Mouse (Mus musculus) forebrain, embryonic 10.5 days (tissue): ENCODE measurements around the gene Dgkg. TPM values are rescaled to one million over a fixed set of nuclear protein-coding genes. Genes with fewer than 3 reads are reported as not detected.

ENCODE experiments used
- DNase-seq: peaks from one replicate; pipeline ENCODE4 v3.0.0-alpha.2; 2017; ENCODE audit warnings: low spot score; ENCODE audit errors: extremely low spot score
- H3K27ac ChIP-seq: fragments of 300-500 bp; sonication (generic); 2 replicates; pipeline ENCODE4 v1.5.1; 2016; ENCODE audit warnings: mild to moderate bottlenecking
- H3K27me3 ChIP-seq: fragments of 300-500 bp; sonication (generic); 2 replicates; pipeline ENCODE4 v1.6.1; 2016; ENCODE audit warnings: mild to moderate bottlenecking; ENCODE audit not compliant: poor library complexity, severe bottlenecking
- H3K36me3 ChIP-seq: fragments of 300-500 bp; sonication (generic); replicated peaks from 2 replicates; pipeline ENCODE4 v1.6.1; 2016; ENCODE audit warnings: mild to moderate bottlenecking, moderate library complexity
- H3K4me1 ChIP-seq: fragments of 300-500 bp; sonication (generic); 2 replicates; pipeline ENCODE4 v1.6.1; 2016
- H3K4me3 ChIP-seq: fragments of 300-500 bp; sonication (generic); 2 replicates; pipeline ENCODE4 v1.5.1; 2016; ENCODE audit warnings: mild to moderate bottlenecking, moderate library complexity
- H3K9me3 ChIP-seq: fragments of 300-500 bp; sonication (generic); 2 replicates; pipeline ENCODE4 v1.6.1; 2016; ENCODE audit warnings: mild to moderate bottlenecking, moderate library complexity
- WGBS: fragments of 180-500 bp; shearing (Covaris S2); methylation state at CpG from one replicate; pipeline ENCODE4 v1.1.7; 2016; 5-methylcytosine and 5-hydroxymethylcytosine counted together
- polyA plus RNA-seq: library from polyadenylated mRNA; unstranded; fragments of >200 nt; fragmentation: Nextera tagmentation; extraction: Ambion mirVana; gene quantifications from 2 replicates; pipeline ENCODE4 v1.2.1, GENCODE M21; 2016

Dgkg gene
- polyA plus RNA-seq, 1 experiment from 2014 or later, result 0.15 TPM

- H3K27ac ChIP-seq, result no peak overlapping the region
- no peaks in the 10 kb centered on the region for H3K36me3 ChIP-seq
- no peaks in the 10 kb centered on the region for H3K9me3 ChIP-seq
- H3K27me3 ChIP-seq, result no peaks in the 10 kb centered on the region
- no peak for DNase-seq
- no peak overlapping the region for H3K4me3 ChIP-seq
- WGBS, result 86% methylated on average over 5 of the region's 5 CpGs
- no peaks in the 10 kb centered on the region for H3K4me1 ChIP-seq
Measured at GRCm38 (mm10) chr16:22495259-22495658, 161.8 kb downstream of the Dgkg start.

GRCm38 (mm10) chr16:22494815-22495214 lies 162.2 kb downstream of the Dgkg start:
- H3K4me3 ChIP-seq, result no peak overlapping the region
- H3K27ac ChIP-seq, result no peak overlapping the region
- no peaks in the 10 kb centered on the region for H3K36me3 ChIP-seq
- no peaks in the 10 kb centered on the region for H3K27me3 ChIP-seq
- 89% methylated on average over 5 of the region's 5 CpGs for WGBS
- no peaks in the 10 kb centered on the region for H3K9me3 ChIP-seq
- DNase-seq, result no peak
- no peaks in the 10 kb centered on the region for H3K4me1 ChIP-seq

- DNase-seq, result no peak
- Histone ChIP-seq H3K4me3 (no peak overlapping the region), H3K4me1 (no peaks in the 10 kb centered on the region), H3K27me3 (no peaks in the 10 kb centered on the region), H3K27ac (no peak overlapping the region), H3K36me3 (no peaks in the 10 kb centered on the region), H3K9me3 (no peaks in the 10 kb centered on the region)
- WGBS, result 86% methylated on average over 4 of the region's 4 CpGs
Measured at GRCm38 (mm10) chr16:22493396-22493795, 163.6 kb downstream of the Dgkg start.

DNA sequence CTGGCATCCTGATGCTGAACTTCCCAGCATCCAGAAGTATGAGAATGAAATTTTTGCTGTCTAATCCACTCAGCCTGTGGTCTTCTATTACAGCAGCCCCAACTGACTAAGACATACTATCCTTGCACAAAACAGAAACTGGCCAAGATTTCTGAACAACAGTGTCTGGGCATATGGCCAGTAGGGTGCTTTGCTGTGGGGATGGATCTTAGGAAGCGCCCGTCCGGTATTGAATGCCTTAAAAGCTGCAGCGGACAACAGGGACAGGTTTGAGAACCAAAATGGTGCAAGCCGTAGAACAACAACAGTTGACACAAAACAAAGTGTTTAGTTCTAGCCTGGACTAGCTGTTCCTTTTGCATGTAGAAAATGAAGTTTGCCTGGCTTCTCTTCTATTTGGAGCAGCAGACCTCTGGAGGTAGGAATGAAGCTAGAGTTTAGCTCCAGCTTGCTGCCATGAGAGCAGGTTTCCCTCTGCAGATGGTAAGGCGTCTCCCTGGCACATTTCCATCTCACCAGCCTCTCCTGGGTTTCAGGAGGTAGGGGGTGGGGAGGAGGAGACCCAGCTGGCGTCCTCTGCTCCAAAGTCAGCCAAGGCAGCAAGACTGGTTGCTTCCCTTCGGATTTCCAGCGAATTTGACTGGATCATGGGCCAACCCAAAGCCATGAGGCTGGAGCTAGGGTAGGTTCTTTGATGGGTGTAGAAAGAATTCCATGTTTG lies 165.4 kb downstream of the Dgkg start:
- Histone ChIP-seq H3K4me3 (no peak overlapping the region), H3K9me3 (no peaks in the 10 kb centered on the region), H3K27me3 (no peaks in the 10 kb centered on the region), H3K27ac (no peak overlapping the region), H3K4me1 (no peaks in the 10 kb centered on the region), H3K36me3 (no peaks in the 10 kb centered on the region)
- WGBS, result 90% methylated on average over 9 of the region's 9 CpGs
- no peak for DNase-seq

DNA sequence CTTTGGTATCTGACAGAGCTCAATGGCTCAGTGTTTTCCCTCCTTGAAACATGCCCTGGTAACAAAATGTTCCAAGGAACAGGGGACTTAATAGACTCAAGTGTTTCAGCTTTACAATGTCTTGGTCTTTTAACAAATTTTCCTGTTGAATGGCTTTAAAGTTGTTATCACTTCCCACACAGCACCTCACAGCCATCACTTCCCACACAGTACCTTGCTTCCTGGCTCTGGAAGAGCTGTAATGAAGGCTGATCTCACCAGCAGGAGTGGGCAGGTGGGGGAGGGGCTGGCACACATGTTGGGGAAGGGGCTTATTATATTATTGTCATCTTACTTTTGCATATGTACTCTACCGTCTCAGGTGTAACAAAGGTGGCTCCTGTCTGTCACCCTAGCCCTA lies 173.1 kb downstream of the Dgkg start:
- peaks cover 10% of the 10 kb centered on the region for H3K4me1 ChIP-seq
- H3K27ac ChIP-seq, result no peak overlapping the region
- 89% methylated on average over 1 of the region's 1 CpGs for WGBS
- DNase-seq, result no peak
- H3K9me3 ChIP-seq, result no peaks in the 10 kb centered on the region
- no peak overlapping the region for H3K4me3 ChIP-seq
- H3K36me3 ChIP-seq, result no peaks in the 10 kb centered on the region
- no peaks in the 10 kb centered on the region for H3K27me3 ChIP-seq

- Histone ChIP-seq H3K27me3 (no peaks in the 10 kb centered on the region), H3K4me3 (no peak overlapping the region), H3K27ac (no peak overlapping the region), H3K36me3 (no peaks in the 10 kb centered on the region), H3K4me1 (peaks cover 10% of the 10 kb centered on the region), H3K9me3 (no peaks in the 10 kb centered on the region)
- WGBS, result 96% methylated on average over 8 of the region's 8 CpGs
- DNase-seq, result no peak
Measured at GRCm38 (mm10) chr16:22479322-22479721, 177.7 kb downstream of the Dgkg start.

DNA sequence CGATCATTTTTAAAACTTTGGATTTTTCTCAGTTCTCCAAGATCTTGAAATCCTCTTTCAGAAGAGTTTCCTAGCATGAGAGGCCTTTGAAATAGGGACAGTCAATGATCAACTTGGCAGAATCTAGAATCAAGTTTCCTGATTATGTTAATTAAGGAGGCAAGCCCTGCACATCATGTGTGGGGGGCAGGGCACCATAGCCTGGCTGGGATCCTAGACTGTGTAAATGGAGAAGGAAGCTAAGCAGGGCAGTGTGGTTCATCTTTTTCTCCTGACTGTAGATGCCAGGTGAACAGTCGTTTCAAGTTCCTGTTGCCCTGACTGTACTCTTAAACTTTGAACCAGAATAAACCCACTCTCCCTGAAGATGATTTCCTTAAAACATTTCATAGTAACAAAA lies 185.3 kb downstream of the Dgkg start:
- no peaks in the 10 kb centered on the region for H3K36me3 ChIP-seq
- no peaks in the 10 kb centered on the region for H3K4me1 ChIP-seq
- no peak for DNase-seq
- WGBS, result 89% methylated on average over 2 of the region's 2 CpGs
- H3K9me3 ChIP-seq, result no peaks in the 10 kb centered on the region
- no peaks in the 10 kb centered on the region for H3K27me3 ChIP-seq
- H3K27ac ChIP-seq, result no peak overlapping the region
- H3K4me3 ChIP-seq, result no peak overlapping the region

DNA sequence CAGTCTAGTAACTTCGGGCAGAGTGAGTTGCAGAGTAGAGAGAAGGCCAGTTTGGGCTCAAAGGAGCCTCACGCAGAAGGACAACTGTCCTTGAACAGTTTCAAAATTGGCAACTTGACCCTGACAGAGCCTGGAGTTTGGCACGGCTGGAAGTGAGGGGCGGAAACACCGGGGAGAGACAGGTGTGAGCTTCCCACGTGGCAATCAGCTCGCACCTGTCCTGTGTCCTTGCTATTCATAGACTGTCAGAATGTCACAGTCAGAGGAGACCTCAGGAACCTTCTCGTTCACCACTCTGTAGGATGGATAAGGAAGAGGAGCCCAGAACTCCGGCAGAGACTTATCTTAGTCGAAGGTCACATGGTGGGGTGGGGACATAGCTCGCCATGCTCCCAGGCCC lies 187.6 kb downstream of the Dgkg start:
- 88% methylated on average over 11 of the region's 11 CpGs for WGBS
- Histone ChIP-seq H3K36me3 (no peaks in the 10 kb centered on the region), H3K27ac (no peak overlapping the region), H3K27me3 (no peaks in the 10 kb centered on the region), H3K9me3 (no peaks in the 10 kb centered on the region), H3K4me3 (no peak overlapping the region), H3K4me1 (no peaks in the 10 kb centered on the region)
- DNase-seq, result no peak

DNA sequence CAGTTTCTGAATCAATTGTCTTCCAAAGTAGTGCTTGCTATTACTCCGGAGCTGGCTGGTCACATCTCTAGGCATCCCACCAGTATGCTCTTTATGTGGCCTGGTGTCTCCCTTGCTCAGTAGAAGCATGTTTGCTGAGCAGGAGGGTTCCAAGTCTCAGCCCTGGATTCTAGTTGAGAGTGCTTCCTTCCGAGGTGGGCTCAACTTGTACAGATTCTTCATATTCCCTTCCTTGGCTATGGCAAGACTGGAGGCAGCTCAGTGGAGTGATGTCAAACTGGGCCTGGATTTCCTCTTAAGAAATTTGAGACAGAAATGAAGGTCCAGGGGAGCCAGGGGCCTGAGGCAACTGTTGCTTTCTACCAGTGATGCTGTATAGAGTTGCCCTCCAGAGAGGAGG lies 189.9 kb downstream of the Dgkg start:
- no peaks in the 10 kb centered on the region for H3K36me3 ChIP-seq
- no peaks in the 10 kb centered on the region for H3K27me3 ChIP-seq
- H3K4me3 ChIP-seq, result no peak overlapping the region
- no peaks in the 10 kb centered on the region for H3K9me3 ChIP-seq
- 93% methylated on average over 2 of the region's 2 CpGs for WGBS
- peaks cover 3% of the 10 kb centered on the region; the same call in 1 of the 2 replicates for H3K4me1 ChIP-seq
- no peak overlapping the region for H3K27ac ChIP-seq
- DNase-seq, result no peak

- Histone ChIP-seq H3K36me3 (no peaks in the 10 kb centered on the region), H3K4me1 (peaks cover 3% of the 10 kb centered on the region; the same call in 1 of the 2 replicates), H3K27ac (no peak overlapping the region), H3K9me3 (no peaks in the 10 kb centered on the region), H3K4me3 (no peak overlapping the region), H3K27me3 (no peaks in the 10 kb centered on the region)
- WGBS, result 87% methylated on average over 11 of the region's 11 CpGs
- no peak for DNase-seq
Measured at GRCm38 (mm10) chr16:22466381-22466780, 190.6 kb downstream of the Dgkg start.

- Histone ChIP-seq H3K27ac (no peak overlapping the region), H3K4me3 (no peak overlapping the region), H3K36me3 (no peaks in the 10 kb centered on the region), H3K9me3 (no peaks in the 10 kb centered on the region), H3K4me1 (peaks cover 3% of the 10 kb centered on the region; the same call in 1 of the 2 replicates), H3K27me3 (no peaks in the 10 kb centered on the region)
- no peak for DNase-seq
- 86% methylated on average over 3 of the region's 3 CpGs for WGBS
Measured at GRCm38 (mm10) chr16:22462220-22462619, 194.8 kb downstream of the Dgkg start.

- H3K27me3 ChIP-seq, result no peaks in the 10 kb centered on the region
- no peak overlapping the region for H3K27ac ChIP-seq
- H3K9me3 ChIP-seq, result no peaks in the 10 kb centered on the region
- no peak overlapping the region for H3K4me3 ChIP-seq
- H3K4me1 ChIP-seq, result peaks cover 5% of the 10 kb centered on the region; the same call in 1 of the 2 replicates
- whole genome bisulfite sequencing, result 80% methylated on average over 6 of the region's 6 CpGs
- H3K36me3 ChIP-seq, result no peaks in the 10 kb centered on the region
- no peak for DNase-seq
Measured at GRCm38 (mm10) chr16:22461728-22462127, 195.3 kb downstream of the Dgkg start.

GRCm38 (mm10) chr16:22460960-22461359 lies 196.1 kb downstream of the Dgkg start:
- H3K27me3 ChIP-seq, result no peaks in the 10 kb centered on the region
- H3K27ac ChIP-seq, result no peak overlapping the region
- H3K9me3 ChIP-seq, result no peaks in the 10 kb centered on the region
- H3K4me3 ChIP-seq, result no peak overlapping the region
- H3K4me1 ChIP-seq, result peaks cover 13% of the 10 kb centered on the region
- 80% methylated on average over 1 of the region's 1 CpGs for WGBS
- no peak for DNase-seq
- no peaks in the 10 kb centered on the region for H3K36me3 ChIP-seq

GRCm38 (mm10) chr16:22452082-22452481 lies 204.9 kb downstream of the Dgkg start:
- Histone ChIP-seq H3K27ac (no peak overlapping the region), H3K4me1 (peaks cover 14% of the 10 kb centered on the region), H3K36me3 (no peaks in the 10 kb centered on the region), H3K9me3 (no peaks in the 10 kb centered on the region), H3K4me3 (no peak overlapping the region), H3K27me3 (no peaks in the 10 kb centered on the region)
- WGBS, result 88% methylated on average over 9 of the region's 9 CpGs
- no peak for DNase-seq
